Mouse (Mus musculus) spleen, adult 12 weeks (tissue): ENCODE data around the gene Ppat.

Experiments
- DNase-seq: peaks from one replicate; pipeline ENCODE4 v3.0.0; 2022; ENCODE audit warnings: low spot score

Ppat gene

GRCm38 (mm10) chr5:76876106-76876758, 75.1 kb downstream of the Ppat start:
- DNase-seq: no peak

- DNase-seq: no peak
Measured at GRCm38 (mm10) chr5:76869553-76869952, 81.8 kb downstream of the Ppat start.

GRCm38 (mm10) chr5:76868693-76869286, 82.6 kb downstream of the Ppat start:
- no peak for DNase-seq

- no peak for DNase-seq
Measured at GRCm38 (mm10) chr5:76866819-76867218, 84.6 kb downstream of the Ppat start.
